Mouse (Mus musculus) megakaryocyte, embryonic 14.5 days (primary cell): Measurements from ENCODE around the gene Rbm43.

ENCODE experiments used
- FLI1 ChIP-seq: IDR thresholded peaks from 2 replicates; pipeline ENCODE4 v1.6.1; 2012; ENCODE audit warnings: low read length, inconsistent platforms, mixed read lengths
- GATA1 ChIP-seq: IDR thresholded peaks from 3 replicates; pipeline ENCODE4 v1.6.1; 2012; ENCODE audit warnings: mixed read lengths, low read length, inconsistent platforms, borderline replicate concordance

DNA sequence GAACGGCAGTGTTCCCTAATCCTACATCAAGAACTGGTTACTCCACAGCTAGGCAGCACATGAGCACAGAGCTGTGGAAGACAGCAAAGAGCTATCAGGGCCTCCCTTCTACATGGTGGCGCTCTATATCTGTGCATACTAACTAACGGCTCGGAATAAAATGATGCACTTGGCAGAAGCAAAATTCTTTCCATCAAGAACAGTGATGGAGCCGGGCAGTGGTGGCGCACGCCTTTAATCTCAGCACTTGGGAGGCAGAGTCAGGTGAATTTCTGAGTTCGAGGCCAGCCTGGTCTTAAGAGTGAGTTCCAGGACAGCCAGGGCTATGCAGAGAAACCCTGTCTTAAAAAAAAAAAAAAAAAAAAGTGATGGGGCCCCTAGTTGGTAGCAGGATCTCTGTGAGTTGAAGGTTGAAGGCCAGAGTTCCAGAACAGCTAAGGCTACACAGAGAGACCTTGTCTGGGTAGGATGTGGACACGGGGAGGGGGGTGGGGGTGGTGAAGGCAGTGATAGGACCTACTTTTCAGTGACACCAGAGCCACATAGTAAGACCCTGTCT, 38.5 kb upstream of the Rbm43 start, which contains the start of gene Nmi:
- TF ChIP-seq GATA1: no peak
- TF ChIP-seq FLI1: no peak
